Comparison of ENCODE assay signal across 28 mouse cellular contexts in genomic region chr1:120459032-120459431, GRCm38 (mm10). TPM values are rescaled to one million over a fixed set of nuclear protein-coding genes. Genes with fewer than 3 reads are reported as not detected.
A peak's percentile ranks its signal among the peaks of the same experiment; 100 is the strongest.
DNase-seq lines count a peak whose midpoint lies in the region; ATAC-seq and TF ChIP-seq lines count a peak whose summit lies in the region.
"Had no signal": no experiment of that assay in that cellular context is flagged by ENCODE, and none has a peak within 500 bp of the region (broad histone marks: within the 10 kb centered on the region; RNA-seq: fewer than 3 reads in every experiment).

No protein-coding gene starts in this region.

- no peak for TF ChIP-seq CTCF in midbrain, postnatal 0 days (IDR thresholded peaks at IDR 0.05)
- TF ChIP-seq CTCF in liver, postnatal 0 days (IDR thresholded peaks at IDR 0.05; ENCODE audit: low read depth) = no peak

- H3K36me3 ChIP-seq in hindbrain, embryonic 10.5 days = no peaks in the 10 kb centered on the region
- H3K36me3 ChIP-seq in hindbrain, embryonic 16.5 days (ENCODE audit: control insufficient read depth, insufficient read depth, low read length) = no peaks in the 10 kb centered on the region
- no peaks in the 10 kb centered on the region for H3K36me3 ChIP-seq in midbrain, embryonic 12.5 days
- no peaks in the 10 kb centered on the region for H3K36me3 ChIP-seq in midbrain, postnatal 0 days (ENCODE audit: insufficient read depth, low read length)
- H3K36me3 ChIP-seq in hindbrain, embryonic 13.5 days = no peaks in the 10 kb centered on the region
- no peaks in the 10 kb centered on the region for H3K36me3 ChIP-seq in midbrain, embryonic 14.5 days (ENCODE audit: control insufficient read depth, insufficient read depth, low read length)
- no peaks in the 10 kb centered on the region for H3K36me3 ChIP-seq in liver, postnatal 0 days (replicated peaks; ENCODE audit: insufficient read depth, low read length)
- no peaks in the 10 kb centered on the region for H3K36me3 ChIP-seq in forebrain, embryonic 14.5 days (ENCODE audit: control insufficient read depth, insufficient read depth, low read length)
- H3K36me3 ChIP-seq: embryonic facial prominence, embryonic 12.5 days; embryonic facial prominence, embryonic 15.5 days; forebrain, embryonic 15.5 days had no signal

- no peak overlapping the region for H3K4me3 ChIP-seq in hindbrain, embryonic 10.5 days
- H3K4me3 ChIP-seq in hindbrain, embryonic 16.5 days (ENCODE audit: low read length) = no peak overlapping the region
- H3K4me3 ChIP-seq in midbrain, embryonic 12.5 days = no peak overlapping the region
- H3K4me3 ChIP-seq in midbrain, postnatal 0 days (ENCODE audit: low read depth, low read length) = no peak overlapping the region
- no peak overlapping the region for H3K4me3 ChIP-seq in hindbrain, embryonic 13.5 days
- no peak overlapping the region for H3K4me3 ChIP-seq in midbrain, embryonic 14.5 days (replicated peaks; ENCODE audit: low read depth, low read length)
- no peak overlapping the region for H3K4me3 ChIP-seq in liver, postnatal 0 days (ENCODE audit: low read depth, low read length)
- no peak overlapping the region for H3K4me3 ChIP-seq in forebrain, embryonic 14.5 days (ENCODE audit: low read depth, low read length)
- H3K4me3 ChIP-seq: embryonic facial prominence, embryonic 12.5 days; embryonic facial prominence, embryonic 15.5 days; forebrain, embryonic 15.5 days; heart, adult 2 months had no signal

- H3K4me2 ChIP-seq in hindbrain, embryonic 16.5 days (ENCODE audit: low read length) = no peak overlapping the region
- no peak overlapping the region; the same call in 1 of the 2 replicates for H3K4me2 ChIP-seq in midbrain, embryonic 12.5 days (replicated peaks)
- H3K4me2 ChIP-seq in midbrain, postnatal 0 days (ENCODE audit: low read depth, low read length, poor library complexity, severe bottlenecking) = no peak overlapping the region
- H3K4me2 ChIP-seq in hindbrain, embryonic 13.5 days = no peak overlapping the region
- no peak overlapping the region for H3K4me2 ChIP-seq in midbrain, embryonic 14.5 days (ENCODE audit: low read length)
- H3K4me2 ChIP-seq in liver, postnatal 0 days (ENCODE audit: low read depth, low read length) = no peak overlapping the region
- no peak overlapping the region for H3K4me2 ChIP-seq in forebrain, embryonic 14.5 days (ENCODE audit: low read length)
- H3K4me2 ChIP-seq: embryonic facial prominence, embryonic 12.5 days; embryonic facial prominence, embryonic 15.5 days; forebrain, embryonic 15.5 days; heart, embryonic 11.5 days had no signal

- H3K9ac ChIP-seq in hindbrain, embryonic 16.5 days (ENCODE audit: low read depth, low read length) = no peak overlapping the region
- H3K9ac ChIP-seq in midbrain, embryonic 12.5 days (replicated peaks) = no peak overlapping the region
- H3K9ac ChIP-seq in midbrain, postnatal 0 days (replicated peaks; ENCODE audit: low read length, poor library complexity, severe bottlenecking) = no peak overlapping the region; the same call in 1 of the 2 replicates
- H3K9ac ChIP-seq in hindbrain, embryonic 13.5 days = no peak overlapping the region
- H3K9ac ChIP-seq in midbrain, embryonic 14.5 days (replicated peaks; ENCODE audit: low read length) = no peak overlapping the region
- no peak overlapping the region for H3K9ac ChIP-seq in liver, postnatal 0 days (replicated peaks)
- H3K9ac ChIP-seq in forebrain, embryonic 14.5 days (ENCODE audit: low read length) = no peak overlapping the region
- H3K9ac ChIP-seq: embryonic facial prominence, embryonic 12.5 days; embryonic facial prominence, embryonic 15.5 days; forebrain, embryonic 15.5 days had no signal

- H3K27ac ChIP-seq in hindbrain, embryonic 10.5 days = peak overlapping the region; percentile 59
- no peak overlapping the region for H3K27ac ChIP-seq in hindbrain, embryonic 16.5 days (ENCODE audit: low read depth, low read length)
- 0 out of 2 replicates have a peak overlapping the region, but pooled peaks have one; percentile 32 for H3K27ac ChIP-seq in midbrain, embryonic 12.5 days (replicated peaks)
- H3K27ac ChIP-seq in midbrain, postnatal 0 days (ENCODE audit: low read depth, low read length) = no peak overlapping the region
- no peak overlapping the region for H3K27ac ChIP-seq in hindbrain, embryonic 13.5 days
- H3K27ac ChIP-seq in midbrain, embryonic 14.5 days (replicated peaks; ENCODE audit: low read depth, low read length) = no peak overlapping the region
- no peak overlapping the region for H3K27ac ChIP-seq in liver, postnatal 0 days (ENCODE audit: low read depth)
- no peak overlapping the region for H3K27ac ChIP-seq in forebrain, embryonic 14.5 days (ENCODE audit: low read depth, low read length)
- H3K27ac ChIP-seq: embryonic facial prominence, embryonic 12.5 days; embryonic facial prominence, embryonic 15.5 days; forebrain, embryonic 15.5 days; heart, adult 2 months had no signal

- DNase-seq in hindbrain, embryonic 10.5 days (ENCODE audit: low spot score) = no peak
- DNase-seq in midbrain, postnatal 0 days (ENCODE audit: low spot score) = no peak
- DNase-seq in midbrain, embryonic 14.5 days = peak; percentile 9
- no peak for DNase-seq in liver, postnatal 0 days
- no peak for DNase-seq in forebrain, embryonic 14.5 days (ENCODE audit: low spot score)
- DNase-seq: adrenal gland, adult 8-10 months; adrenal gland, postnatal 25 days; cerebellum, adult 18-20 months; cerebellum, adult 9-10 months; cerebellum, postnatal 25 days; gastrocnemius, postnatal 10 days; gastrocnemius, postnatal 36 days; heart, adult 2 months had no signal

- 0 out of 2 replicates have a peak, but pooled peaks cover 4% of the 10 kb centered on the region for H3K27me3 ChIP-seq in hindbrain, embryonic 10.5 days (ENCODE audit: insufficient read depth, poor library complexity, severe bottlenecking)
- H3K27me3 ChIP-seq in hindbrain, embryonic 16.5 days (replicated peaks; ENCODE audit: control insufficient read depth, insufficient read depth, low read length) = no peaks in the 10 kb centered on the region
- H3K27me3 ChIP-seq in midbrain, embryonic 12.5 days = no peaks in the 10 kb centered on the region
- H3K27me3 ChIP-seq in midbrain, postnatal 0 days (ENCODE audit: insufficient read depth, low read length) = no peaks in the 10 kb centered on the region
- no peaks in the 10 kb centered on the region for H3K27me3 ChIP-seq in hindbrain, embryonic 13.5 days
- H3K27me3 ChIP-seq in midbrain, embryonic 14.5 days (ENCODE audit: control insufficient read depth, insufficient read depth, low read length) = no peaks in the 10 kb centered on the region
- H3K27me3 ChIP-seq in liver, postnatal 0 days (ENCODE audit: insufficient read depth, low read length) = no peaks in the 10 kb centered on the region
- no peaks in the 10 kb centered on the region for H3K27me3 ChIP-seq in forebrain, embryonic 14.5 days (replicated peaks; ENCODE audit: control insufficient read depth, insufficient read depth, low read length)
- H3K27me3 ChIP-seq: embryonic facial prominence, embryonic 12.5 days; embryonic facial prominence, embryonic 15.5 days; forebrain, embryonic 15.5 days had no signal

- no peaks in the 10 kb centered on the region for H3K9me3 ChIP-seq in hindbrain, embryonic 10.5 days
- H3K9me3 ChIP-seq in hindbrain, embryonic 16.5 days (ENCODE audit: control insufficient read depth, low read length) = no peaks in the 10 kb centered on the region
- H3K9me3 ChIP-seq in midbrain, embryonic 12.5 days = no peaks in the 10 kb centered on the region
- H3K9me3 ChIP-seq in midbrain, postnatal 0 days (ENCODE audit: low read length) = no peaks in the 10 kb centered on the region
- H3K9me3 ChIP-seq in hindbrain, embryonic 13.5 days = no peaks in the 10 kb centered on the region
- no peaks in the 10 kb centered on the region for H3K9me3 ChIP-seq in midbrain, embryonic 14.5 days (ENCODE audit: control insufficient read depth, low read length)
- no peaks in the 10 kb centered on the region for H3K9me3 ChIP-seq in liver, postnatal 0 days (ENCODE audit: low read length)
- H3K9me3 ChIP-seq in forebrain, embryonic 14.5 days (replicated peaks; ENCODE audit: control insufficient read depth, low read length) = no peaks in the 10 kb centered on the region
- H3K9me3 ChIP-seq: embryonic facial prominence, embryonic 12.5 days; embryonic facial prominence, embryonic 15.5 days; forebrain, embryonic 15.5 days had no signal

- H3K4me1 ChIP-seq in hindbrain, embryonic 10.5 days (replicated peaks) = peaks cover 36% of the 10 kb centered on the region
- no peaks in the 10 kb centered on the region for H3K4me1 ChIP-seq in hindbrain, embryonic 16.5 days (ENCODE audit: control insufficient read depth, insufficient read depth, low read depth, low read length)
- H3K4me1 ChIP-seq in midbrain, embryonic 12.5 days = 0 out of 2 replicates have a peak, but pooled peaks cover 5% of the 10 kb centered on the region
- no peaks in the 10 kb centered on the region for H3K4me1 ChIP-seq in midbrain, postnatal 0 days (ENCODE audit: insufficient read depth, low read length)
- peaks cover 13% of the 10 kb centered on the region for H3K4me1 ChIP-seq in hindbrain, embryonic 13.5 days (replicated peaks)
- no peaks in the 10 kb centered on the region for H3K4me1 ChIP-seq in midbrain, embryonic 14.5 days (ENCODE audit: control insufficient read depth, insufficient read depth, low read length)
- H3K4me1 ChIP-seq in liver, postnatal 0 days (ENCODE audit: insufficient read depth) = no peaks in the 10 kb centered on the region
- no peaks in the 10 kb centered on the region for H3K4me1 ChIP-seq in forebrain, embryonic 14.5 days (ENCODE audit: control insufficient read depth, insufficient read depth, low read length)
- H3K4me1 ChIP-seq: embryonic facial prominence, embryonic 12.5 days; embryonic facial prominence, embryonic 15.5 days; forebrain, embryonic 15.5 days had no signal

- WGBS in hindbrain, embryonic 10.5 days = 60% methylated on average over 6 of the region's 6 CpGs
- 25% methylated on average over 6 of the region's 6 CpGs for WGBS in hindbrain, embryonic 16.5 days
- WGBS in midbrain, embryonic 12.5 days = 53% methylated on average over 6 of the region's 6 CpGs
- WGBS in midbrain, postnatal 0 days = 48% methylated on average over 6 of the region's 6 CpGs
- 26% methylated on average over 6 of the region's 6 CpGs for WGBS in hindbrain, embryonic 13.5 days
- WGBS in midbrain, embryonic 14.5 days = 36% methylated on average over 6 of the region's 6 CpGs
- 63% methylated on average over 6 of the region's 6 CpGs for WGBS in liver, postnatal 0 days (ENCODE audit: insufficient replicate concordance)
- 56% methylated on average over 6 of the region's 6 CpGs for WGBS in forebrain, embryonic 14.5 days

- ATAC-seq in hindbrain, embryonic 16.5 days = no peak
- peak; percentile 48 for ATAC-seq in midbrain, embryonic 12.5 days (ENCODE audit: low FRiP score, low read depth)
- no peak for ATAC-seq in midbrain, postnatal 0 days (ENCODE audit: low FRiP score)
- peak; percentile 40; the same call in 1 of the 2 replicates for ATAC-seq in hindbrain, embryonic 13.5 days (ENCODE audit: low FRiP score)
- ATAC-seq in midbrain, embryonic 14.5 days (ENCODE audit: low FRiP score, low TSS enrichment) = no peak
- no peak for ATAC-seq in liver, postnatal 0 days
- ATAC-seq in forebrain, embryonic 14.5 days = no peak
- ATAC-seq: activated CD4-positive, CD25-positive, alpha-beta regulatory T cell, adult 4 months; forebrain, embryonic 15.5 days; inflammation-experienced regulatory T-cells, adult 6 months; intestine, embryonic 16.5 days had no signal

- TF ChIP-seq EP300 in liver, postnatal 0 days (IDR thresholded peaks at IDR 0.05; ENCODE audit: low read depth) = no peak

RNA-seq across cellular contexts. Expression of gene Marco, which starts 45.8 kb away (rescaled TPM):
- not detected in 2 replicates for polyA plus RNA-seq in hindbrain, embryonic 10.5 days (2016; fragmentation: Nextera tagmentation; extraction: Ambion mirVana)
- polyA plus RNA-seq in hindbrain, embryonic 16.5 days (2015; fragmentation: Nextera tagmentation; extraction: Ambion mirVana) = 0.10 and 0.16 TPM in 2 replicates
- polyA plus RNA-seq in midbrain, embryonic 12.5 days (2016; fragmentation: Nextera tagmentation; extraction: Ambion mirVana) = not detected in 2 replicates
- total RNA-seq in midbrain, postnatal 0 days (2014; rRNA removed) = 0.11 TPM in 1 of 2 replicates, not detected in the other
- not detected in 2 replicates for polyA plus RNA-seq in midbrain, postnatal 0 days (2015; fragmentation: Nextera tagmentation; extraction: Ambion mirVana)
- 0.08 TPM in 1 of 2 replicates, not detected in the other for polyA plus RNA-seq in hindbrain, embryonic 13.5 days (2015; fragmentation: Nextera tagmentation; extraction: Ambion mirVana)
- polyA plus RNA-seq in midbrain, embryonic 14.5 days (2014; fragmentation: Nextera tagmentation; extraction: Ambion mirVana) = not detected in 2 replicates
- 47.9 and 52.6 TPM in 2 replicates for polyA plus RNA-seq in liver, postnatal 0 days (2015; fragmentation: Nextera tagmentation; extraction: Ambion mirVana)
- not detected in 2 replicates for polyA plus RNA-seq in forebrain, embryonic 14.5 days (2014; fragmentation: Nextera tagmentation; extraction: Ambion mirVana)
- total RNA-seq: adrenal gland, adult 8-10 months; adrenal gland, postnatal 25 days; ES-E14; gastrocnemius, adult 18-20 months; granulocyte monocyte progenitor cell, adult 5-6 weeks; hematopoietic stem cell, adult 5-6 weeks had no signal
- polyA plus RNA-seq: activated CD4-positive, CD25-positive, alpha-beta regulatory T cell, adult 4 months; embryonic facial prominence, embryonic 15.5 days; heart, embryonic 11.5 days; heart, embryonic 14.5 days had no signal

Comparison
In these comparisons a context has a peak if more than half of its experiments do, and no peak if none do; other contexts are left out.
1. H3K27ac ChIP-seq: peak in hindbrain, embryonic 10.5 days (single experiment) and midbrain, embryonic 12.5 days (single experiment); none in hindbrain, embryonic 16.5 days (single experiment), midbrain, postnatal 0 days (single experiment), hindbrain, embryonic 13.5 days (single experiment), midbrain, embryonic 14.5 days (single experiment), liver, postnatal 0 days (single experiment) and forebrain, embryonic 14.5 days (single experiment).
2. ATAC-seq: peak in midbrain, embryonic 12.5 days (single experiment) and hindbrain, embryonic 13.5 days (single experiment); none in hindbrain, embryonic 16.5 days (single experiment), midbrain, postnatal 0 days (single experiment), midbrain, embryonic 14.5 days (single experiment), liver, postnatal 0 days (single experiment) and forebrain, embryonic 14.5 days (single experiment).
3. RNA of gene Marco, which starts 45.8 kb away (polyA plus RNA-seq): 47.9 to 52.6 TPM in liver, postnatal 0 days; 0.10 to 0.16 TPM in hindbrain, embryonic 16.5 days, 0.08 TPM in hindbrain, embryonic 13.5 days, not detected in midbrain, embryonic 12.5 days, not detected in forebrain, embryonic 14.5 days, not detected in hindbrain, embryonic 10.5 days, not detected in midbrain, postnatal 0 days and not detected in midbrain, embryonic 14.5 days; every median in the first group is over 10 times any median in the second.